ENCODE assay signal across 10 mouse cellular contexts in genomic region chr9:35592903-35593302, GRCm38 (mm10). TPM values are rescaled to one million over a fixed set of nuclear protein-coding genes. Genes with fewer than 3 reads are reported as not detected.
A peak's percentile ranks its signal among the peaks of the same experiment; 100 is the strongest.
DNase-seq lines count a peak whose midpoint lies in the region; ATAC-seq and TF ChIP-seq lines count a peak whose summit lies in the region.
"Had no signal": no experiment of that assay in that cellular context is flagged by ENCODE, and none has a peak within 500 bp of the region (broad histone marks: within the 10 kb centered on the region; RNA-seq: fewer than 3 reads in every experiment).

No protein-coding gene starts in this region.

- TF ChIP-seq POLR2A in heart, adult 2 months (IDR thresholded peaks at IDR 0.05; ENCODE audit: insufficient read depth, low read depth, low read length), result no peak

- ATAC-seq in kidney, embryonic 14.5 days (ENCODE audit: low FRiP score, low TSS enrichment), result peak; percentile 60; the same call in 1 of the 2 replicates
- ATAC-seq in inflammation-experienced regulatory T-cells, adult 6 months, result no peak

- peak; percentile 69 for TF ChIP-seq CTCF in heart, adult 2 months (IDR thresholded peaks at IDR 0.05)

- DNase-seq in heart, adult 2 months, result no peak
- DNase-seq in heart, adult 11 months, result no peak
- peak; percentile 31 for DNase-seq in thymus, postnatal 0 days (ENCODE audit: low spot score)
- no peak for DNase-seq in thymus, postnatal 25 days
- peak; percentile 50 for DNase-seq in right cerebral cortex, postnatal 4 days
- no peak for DNase-seq in cerebellum, adult 18-20 months

- intact Hi-C loops in heart, adult 2 months (cut with DNase I), result loop anchor here (10.0 kb wide), 1 partner anchor 1122 kb away; no protein-coding TSS in a partner anchor

- no peaks in the 10 kb centered on the region for H3K27me3 ChIP-seq in heart, adult 2 months (ENCODE audit: control insufficient read depth, insufficient read depth, low read length)
- no peaks in the 10 kb centered on the region for H3K27me3 ChIP-seq in kidney, embryonic 14.5 days (ENCODE audit: control insufficient read depth, insufficient read depth, low read length)

- H3K9ac ChIP-seq in heart, adult 2 months (ENCODE audit: low read depth, low read length), result no peak overlapping the region
- H3K9ac ChIP-seq in kidney, embryonic 14.5 days (ENCODE audit: low read depth, low read length), result no peak overlapping the region

- WGBS in heart, adult 2 months, result 17% methylated on average over 2 of the region's 2 CpGs
- 14% methylated on average over 2 of the region's 2 CpGs for WGBS in kidney, embryonic 14.5 days

- H3K4me3 ChIP-seq in heart, adult 2 months, result no peak overlapping the region
- H3K4me3 ChIP-seq in kidney, embryonic 14.5 days (ENCODE audit: low read length), result no peak overlapping the region

- no peaks in the 10 kb centered on the region for H3K79me2 ChIP-seq in heart, adult 2 months (replicated peaks; ENCODE audit: control insufficient read depth, insufficient read depth, low read length)

- H3K27ac ChIP-seq in heart, adult 2 months, result no peak overlapping the region
- no peak overlapping the region for H3K27ac ChIP-seq in kidney, embryonic 14.5 days (ENCODE audit: low read depth, low read length)

- no peak for TF ChIP-seq EP300 in heart, adult 2 months (IDR thresholded peaks at IDR 0.05; ENCODE audit: insufficient read depth, low read depth, low read length)

- H3K4me1 ChIP-seq in heart, adult 2 months (ENCODE audit: control insufficient read depth, insufficient read depth, low read length), result no peaks in the 10 kb centered on the region
- no peaks in the 10 kb centered on the region for H3K4me1 ChIP-seq in kidney, embryonic 14.5 days (ENCODE audit: control insufficient read depth, insufficient read depth, low read length)

- no peaks in the 10 kb centered on the region for H3K36me3 ChIP-seq in heart, adult 2 months (ENCODE audit: control insufficient read depth, insufficient read depth, low read length)
- H3K36me3 ChIP-seq in kidney, embryonic 14.5 days (ENCODE audit: control insufficient read depth, insufficient read depth, low read length), result no peaks in the 10 kb centered on the region

- H3K9me3 ChIP-seq in kidney, embryonic 14.5 days (ENCODE audit: control insufficient read depth, low read length), result no peaks in the 10 kb centered on the region

- H3K4me2 ChIP-seq in kidney, embryonic 14.5 days (replicated peaks; ENCODE audit: low read depth, low read length), result no peak overlapping the region

RNA-seq across cellular contexts. Expression of gene Pate4, which starts 18.8 kb away (rescaled TPM):
- total RNA-seq in heart, adult 2 months (2021), result not detected
- polyA plus RNA-seq in heart, adult 2 months (2012; rRNA removed), result not detected in 2 replicates
- polyA plus RNA-seq in thymus, postnatal 0 days (2015; fragmentation: Nextera tagmentation; extraction: Ambion mirVana), result 0.17 TPM in 1 of 2 replicates, not detected in the other
- not detected in 2 replicates for polyA plus RNA-seq in kidney, embryonic 14.5 days (2014; fragmentation: Nextera tagmentation; extraction: Ambion mirVana)
- polyA plus RNA-seq in inflammation-experienced regulatory T-cells, adult 6 months (2017; shearing (Covaris generic)), result not detected
- polyA plus RNA-seq: heart, embryonic 14.5 days; testis, adult 2 months had no signal

RNA-seq across cellular contexts. Expression of gene Hyls1, which starts 22.7 kb away (rescaled TPM):
- total RNA-seq in heart, adult 2 months (2021), result 1 to 10 TPM; 1.5 to 2.0 TPM
- 0.68 and 1.3 TPM in 2 replicates for polyA plus RNA-seq in heart, adult 2 months (2012; rRNA removed)
- polyA plus RNA-seq in thymus, postnatal 0 days (2015; fragmentation: Nextera tagmentation; extraction: Ambion mirVana), result 19.4 and 21.6 TPM in 2 replicates
- polyA plus RNA-seq in kidney, embryonic 14.5 days (2014; fragmentation: Nextera tagmentation; extraction: Ambion mirVana), result 16.6 and 17.0 TPM in 2 replicates
- polyA plus RNA-seq in inflammation-experienced regulatory T-cells, adult 6 months (2017; shearing (Covaris generic)), result 10 to 100 TPM in 1 of 3 experiments, 1 to 10 TPM in 2; 4.9 to 16.2 (median 5.7) TPM

RNA-seq across cellular contexts. Expression of gene Pate2, which starts 22.8 kb away (rescaled TPM):
- total RNA-seq in heart, adult 2 months (2021), result not detected
- 0.06 TPM in 1 of 2 replicates, not detected in the other for polyA plus RNA-seq in heart, adult 2 months (2012; rRNA removed)
- 0.78 and 1.3 TPM in 2 replicates for polyA plus RNA-seq in thymus, postnatal 0 days (2015; fragmentation: Nextera tagmentation; extraction: Ambion mirVana)
- 0.37 and 0.46 TPM in 2 replicates for polyA plus RNA-seq in kidney, embryonic 14.5 days (2014; fragmentation: Nextera tagmentation; extraction: Ambion mirVana)
- polyA plus RNA-seq in inflammation-experienced regulatory T-cells, adult 6 months (2017; shearing (Covaris generic)), result not detected

RNA-seq across cellular contexts. Expression of gene Pus3, which starts 34.5 kb away (rescaled TPM):
- total RNA-seq in heart, adult 2 months (2021), result 1 to 10 TPM; 6.0 to 6.3 TPM
- polyA plus RNA-seq in heart, adult 2 months (2012; rRNA removed), result 1.8 and 4.1 TPM in 2 replicates
- 26.6 and 27.7 TPM in 2 replicates for polyA plus RNA-seq in thymus, postnatal 0 days (2015; fragmentation: Nextera tagmentation; extraction: Ambion mirVana)
- polyA plus RNA-seq in kidney, embryonic 14.5 days (2014; fragmentation: Nextera tagmentation; extraction: Ambion mirVana), result 23.6 and 26.3 TPM in 2 replicates
- polyA plus RNA-seq in inflammation-experienced regulatory T-cells, adult 6 months (2017; shearing (Covaris generic)), result 10 to 100 TPM; 16.9 to 27.8 (median 19.5) TPM

RNA-seq across cellular contexts. Expression of gene Ddx25, which starts 34.6 kb away (rescaled TPM):
- total RNA-seq in heart, adult 2 months (2021), result not detected
- polyA plus RNA-seq in heart, adult 2 months (2012; rRNA removed), result 0.04 and 0.06 TPM in 2 replicates
- polyA plus RNA-seq in thymus, postnatal 0 days (2015; fragmentation: Nextera tagmentation; extraction: Ambion mirVana), result 0.18 and 0.31 TPM in 2 replicates
- 2.3 and 2.8 TPM in 2 replicates for polyA plus RNA-seq in kidney, embryonic 14.5 days (2014; fragmentation: Nextera tagmentation; extraction: Ambion mirVana)
- under 1 TPM; 0.11 to 0.26 (median 0.14) TPM for polyA plus RNA-seq in inflammation-experienced regulatory T-cells, adult 6 months (2017; shearing (Covaris generic))

Comparison
In these comparisons a context has a peak if more than half of its experiments do, and no peak if none do; other contexts are left out.
1. DNase-seq: peak in thymus, postnatal 0 days (single experiment) and right cerebral cortex, postnatal 4 days (single experiment); none in heart, adult 2 months (0 of 2), heart, adult 11 months (single experiment), thymus, postnatal 25 days (single experiment) and cerebellum, adult 18-20 months (0 of 2).